Mouse (Mus musculus): ENCODE measurements around the gene Ppm1l. TPM values are rescaled to one million over a fixed set of nuclear protein-coding genes. Genes with fewer than 3 reads are reported as not detected.

Gene Ppm1l
- polyA plus RNA-seq, 1 experiment from 2014 or later = 6.0 TPM

DNA sequence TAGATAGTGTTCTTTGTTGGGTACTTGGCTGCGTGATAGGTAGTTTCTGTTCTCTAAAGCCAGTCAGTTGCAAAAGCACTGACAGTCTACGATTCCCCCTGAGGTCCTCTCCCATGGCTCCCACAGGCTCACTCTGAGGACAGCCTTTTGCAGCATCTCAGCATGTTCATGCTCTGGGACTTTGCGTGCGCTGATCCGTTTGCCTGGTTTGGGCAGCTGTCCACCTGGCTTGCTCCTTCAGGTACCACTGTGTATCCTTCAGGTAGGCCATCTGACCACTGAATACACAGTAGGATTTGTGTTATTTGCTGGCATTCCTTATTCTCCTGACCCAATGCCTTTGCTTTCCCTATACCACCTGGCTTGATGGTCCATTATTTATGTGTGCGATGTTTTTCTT, 33.3 kb downstream of the Ppm1l start:
- Histone ChIP-seq H3K9ac (ENCODE audit: low read length) (no peak overlapping the region), H3K4me3 (ENCODE audit: low read depth, low read length) (no peak overlapping the region), H3K9me3 (ENCODE audit: control insufficient read depth, low read length) (no peaks in the 10 kb centered on the region), H3K4me1 (replicated peaks; ENCODE audit: control insufficient read depth, insufficient read depth) (no peaks in the 10 kb centered on the region), H3K4me2 (replicated peaks; ENCODE audit: low read depth) (no peak overlapping the region), H3K27ac (replicated peaks) (no peak overlapping the region), H3K27me3 (ENCODE audit: control insufficient read depth, insufficient read depth, low read length) (no peaks in the 10 kb centered on the region), H3K36me3 (ENCODE audit: control insufficient read depth, insufficient read depth, low read length) (no peaks in the 10 kb centered on the region)
- TF ChIP-seq EP300 (optimal IDR thresholded peaks at IDR 0.05) (no peak), CTCF (IDR thresholded peaks at IDR 0.05; ENCODE audit: low read depth) (no peak)
- no peak for DNase-seq (ENCODE audit: low spot score)
- no peak for ATAC-seq (ENCODE audit: low FRiP score, low TSS enrichment)
- 94% methylated on average over 6 of the region's 6 CpGs for WGBS

DNA sequence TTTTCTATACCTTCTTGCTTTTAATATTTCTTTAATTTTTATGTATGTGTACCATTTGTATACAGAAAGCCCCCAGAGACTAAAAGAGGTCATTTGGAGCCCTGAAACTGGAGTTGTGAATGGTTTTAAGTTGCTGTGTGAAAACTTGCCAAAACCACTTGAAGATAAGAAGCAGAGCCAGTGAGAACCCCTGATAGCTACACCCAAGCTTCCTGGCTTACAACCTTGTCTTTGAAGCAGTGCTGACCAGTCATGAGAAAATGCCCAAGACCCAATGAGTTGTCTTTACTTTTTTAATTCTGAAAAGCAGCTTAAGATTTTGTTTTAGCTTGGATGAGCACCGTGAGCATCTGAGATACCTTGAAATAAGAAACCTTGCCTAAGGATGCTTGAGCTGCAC, 35.5 kb downstream of the Ppm1l start:
- no peak for DNase-seq (ENCODE audit: low spot score)

DNA sequence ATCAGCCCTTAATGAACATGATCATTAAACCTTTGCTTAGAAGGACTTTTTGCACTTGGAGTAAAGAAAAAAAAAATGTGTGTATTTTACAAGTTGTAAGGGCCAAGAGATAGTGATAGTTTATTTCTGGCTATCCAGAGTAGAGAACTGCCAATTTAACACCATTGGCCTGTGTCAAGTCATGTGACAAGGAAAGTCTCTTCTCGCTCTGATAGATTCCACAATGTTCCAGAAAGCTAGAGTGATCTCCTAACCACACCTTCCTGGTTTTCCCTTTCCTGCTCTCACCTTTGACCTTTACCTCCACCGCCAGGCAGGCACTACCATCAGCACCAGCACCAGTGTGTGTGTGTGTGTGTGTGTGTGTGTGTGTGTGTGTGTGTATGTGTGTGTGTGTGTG, 38.0 kb downstream of the Ppm1l start:
- no peaks in the 10 kb centered on the region for H3K9me3 ChIP-seq (ENCODE audit: control insufficient read depth, low read length)
- TF ChIP-seq CTCF (IDR thresholded peaks at IDR 0.05; ENCODE audit: low read depth) (no peak), EP300 (optimal IDR thresholded peaks at IDR 0.05) (no peak)
- ATAC-seq (ENCODE audit: low FRiP score, low TSS enrichment) (no peak), DNase-seq (ENCODE audit: low spot score) (no peak)
- no peak overlapping the region for H3K27ac ChIP-seq (replicated peaks)
- H3K4me3 ChIP-seq (ENCODE audit: low read depth, low read length) = no peak overlapping the region
- H3K36me3 ChIP-seq (ENCODE audit: control insufficient read depth, insufficient read depth, low read length) = no peaks in the 10 kb centered on the region
- WGBS = 74% methylated on average over 2 of the region's 2 CpGs
- H3K4me1 ChIP-seq (replicated peaks; ENCODE audit: control insufficient read depth, insufficient read depth) = no peaks in the 10 kb centered on the region
- no peaks in the 10 kb centered on the region for H3K27me3 ChIP-seq (ENCODE audit: control insufficient read depth, insufficient read depth, low read length)
- no peak overlapping the region for H3K4me2 ChIP-seq (replicated peaks; ENCODE audit: low read depth)
- no peak overlapping the region for H3K9ac ChIP-seq (ENCODE audit: low read length)

More for the DNA sequence above, 35.5 kb downstream of the Ppm1l start:
- 84% methylated on average over 1 of the region's 1 CpGs for WGBS
- Histone ChIP-seq H3K27me3 (ENCODE audit: control insufficient read depth, insufficient read depth, low read length) (no peaks in the 10 kb centered on the region), H3K4me3 (ENCODE audit: low read depth, low read length) (no peak overlapping the region), H3K9ac (ENCODE audit: low read length) (no peak overlapping the region), H3K4me2 (replicated peaks; ENCODE audit: low read depth) (no peak overlapping the region), H3K9me3 (ENCODE audit: control insufficient read depth, low read length) (no peaks in the 10 kb centered on the region), H3K36me3 (ENCODE audit: control insufficient read depth, insufficient read depth, low read length) (no peaks in the 10 kb centered on the region), H3K4me1 (replicated peaks; ENCODE audit: control insufficient read depth, insufficient read depth) (no peaks in the 10 kb centered on the region), H3K27ac (replicated peaks) (no peak overlapping the region)
- TF ChIP-seq CTCF (IDR thresholded peaks at IDR 0.05; ENCODE audit: low read depth) (no peak), EP300 (optimal IDR thresholded peaks at IDR 0.05) (no peak)
- ATAC-seq (ENCODE audit: low FRiP score, low TSS enrichment) = no peak

DNA sequence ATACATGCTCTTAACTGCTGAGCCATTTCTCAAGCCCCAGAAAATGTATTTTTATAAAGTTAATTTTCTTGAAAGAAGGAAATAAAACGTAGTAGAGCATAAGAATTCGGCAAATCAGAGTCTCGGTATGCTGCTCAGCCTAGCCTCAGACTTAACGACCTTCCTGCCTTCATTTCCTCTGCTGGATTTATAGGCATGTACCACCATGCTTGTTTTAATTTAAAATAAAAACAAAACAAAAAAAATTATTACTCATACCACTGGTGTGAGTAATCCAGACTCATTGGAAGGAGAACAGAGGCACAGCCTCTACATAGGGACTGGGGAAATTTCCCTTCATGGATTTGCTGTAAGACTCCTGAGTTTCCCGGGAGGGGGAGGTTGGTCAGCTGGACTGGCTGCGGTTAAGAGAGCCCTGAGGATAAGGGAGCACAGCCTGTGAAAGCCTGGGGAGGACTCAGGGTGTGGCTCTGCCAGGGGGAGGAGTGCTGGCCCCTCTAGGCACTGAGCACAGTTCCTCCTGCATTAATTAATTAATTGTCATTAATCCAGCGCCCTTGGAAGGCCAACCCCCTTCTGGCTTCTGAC, 39.5 kb downstream of the Ppm1l start:
- TF ChIP-seq CTCF (IDR thresholded peaks at IDR 0.05; ENCODE audit: low read depth) (no peak), EP300 (optimal IDR thresholded peaks at IDR 0.05) (no peak)

DNA sequence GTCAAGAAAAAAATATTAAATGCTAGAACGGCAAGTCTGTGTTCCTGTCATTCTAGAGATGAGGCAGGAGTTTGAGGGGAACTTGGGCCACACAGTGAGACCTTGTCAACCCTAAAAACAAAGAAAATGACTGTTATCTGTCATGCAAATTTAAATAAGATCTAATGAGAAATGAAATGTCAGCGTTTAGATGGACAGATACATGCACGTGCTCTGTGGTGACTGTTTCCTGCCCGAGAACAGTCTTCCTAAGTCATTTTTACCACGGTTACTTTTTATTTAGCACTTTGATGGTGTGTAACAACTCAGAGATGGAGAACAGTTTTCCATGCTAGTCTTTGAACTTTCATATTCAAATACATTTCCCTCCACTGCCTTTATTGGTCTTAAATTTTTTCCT, 40.1 kb downstream of the Ppm1l start:
- no peaks in the 10 kb centered on the region for H3K36me3 ChIP-seq (ENCODE audit: control insufficient read depth, insufficient read depth, low read length)
- no peak overlapping the region for H3K4me2 ChIP-seq (replicated peaks; ENCODE audit: low read depth)
- no peak for ATAC-seq (ENCODE audit: low FRiP score, low TSS enrichment)
- 74% methylated on average over 5 of the region's 5 CpGs for WGBS
- DNase-seq (ENCODE audit: low spot score) = no peak
- no peaks in the 10 kb centered on the region for H3K4me1 ChIP-seq (replicated peaks; ENCODE audit: control insufficient read depth, insufficient read depth)
- H3K27me3 ChIP-seq (ENCODE audit: control insufficient read depth, insufficient read depth, low read length) = no peaks in the 10 kb centered on the region
- no peaks in the 10 kb centered on the region for H3K9me3 ChIP-seq (ENCODE audit: control insufficient read depth, low read length)
- H3K27ac ChIP-seq (replicated peaks) = no peak overlapping the region
- no peak overlapping the region for H3K4me3 ChIP-seq (ENCODE audit: low read depth, low read length)
- no peak overlapping the region for H3K9ac ChIP-seq (ENCODE audit: low read length)
- no peak for TF ChIP-seq EP300 (optimal IDR thresholded peaks at IDR 0.05)
- TF ChIP-seq CTCF (IDR thresholded peaks at IDR 0.05; ENCODE audit: low read depth) = no peak

More for the DNA sequence above, 39.5 kb downstream of the Ppm1l start:
- Histone ChIP-seq H3K9ac (ENCODE audit: low read length) (no peak overlapping the region), H3K36me3 (ENCODE audit: control insufficient read depth, insufficient read depth, low read length) (no peaks in the 10 kb centered on the region), H3K4me3 (ENCODE audit: low read depth, low read length) (no peak overlapping the region), H3K4me1 (replicated peaks; ENCODE audit: control insufficient read depth, insufficient read depth) (no peaks in the 10 kb centered on the region), H3K4me2 (replicated peaks; ENCODE audit: low read depth) (no peak overlapping the region), H3K27ac (replicated peaks) (no peak overlapping the region), H3K27me3 (ENCODE audit: control insufficient read depth, insufficient read depth, low read length) (no peaks in the 10 kb centered on the region), H3K9me3 (ENCODE audit: control insufficient read depth, low read length) (no peaks in the 10 kb centered on the region)
- ATAC-seq (ENCODE audit: low FRiP score, low TSS enrichment) (no peak), DNase-seq (ENCODE audit: low spot score) (no peak)
- WGBS = 64% methylated on average over 7 of the region's 7 CpGs

DNA sequence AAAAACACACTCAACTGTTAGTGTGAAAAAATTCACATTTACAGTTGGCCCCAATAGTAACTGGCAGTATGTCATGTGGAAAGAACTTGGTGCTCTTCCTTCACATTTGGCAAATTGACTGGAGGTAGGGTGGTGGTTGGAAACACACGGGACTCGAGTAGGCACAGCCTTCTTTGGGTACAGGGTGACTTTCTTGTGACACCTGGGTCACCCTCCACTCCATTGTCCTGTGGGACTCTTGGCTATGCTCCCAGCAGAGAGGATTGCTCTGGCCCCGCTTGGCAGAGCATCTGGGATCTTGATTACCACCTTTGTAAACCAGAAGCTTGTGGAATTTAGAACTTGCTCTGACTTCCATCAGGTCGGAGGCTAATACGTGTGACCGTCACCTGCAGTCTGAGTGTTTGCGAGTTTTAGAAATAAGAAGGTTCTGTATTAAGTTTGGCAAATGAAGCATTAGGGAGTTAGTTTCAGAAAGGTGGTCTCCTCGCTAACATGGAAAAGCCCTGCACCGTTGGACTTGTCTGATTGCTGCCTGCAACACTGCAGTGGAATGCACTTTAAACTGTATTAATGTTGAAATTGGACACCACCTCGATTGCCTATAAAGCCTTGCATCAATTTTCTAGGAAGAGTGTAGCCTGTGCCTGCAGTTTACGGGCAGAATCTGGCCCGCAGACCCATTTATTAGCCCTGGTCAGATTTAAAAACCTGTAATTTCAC, 41.4 kb downstream of the Ppm1l start:
- no peak for ATAC-seq (ENCODE audit: low FRiP score, low TSS enrichment)
- H3K27ac ChIP-seq (replicated peaks) = no peak overlapping the region

More for the DNA sequence above, 41.4 kb downstream of the Ppm1l start:
- no peak for TF ChIP-seq EP300 (optimal IDR thresholded peaks at IDR 0.05)
- no peak for TF ChIP-seq CTCF (IDR thresholded peaks at IDR 0.05; ENCODE audit: low read depth)
- 79% methylated on average over 12 of the region's 12 CpGs for WGBS
- Histone ChIP-seq H3K27me3 (ENCODE audit: control insufficient read depth, insufficient read depth, low read length) (no peaks in the 10 kb centered on the region), H3K4me3 (ENCODE audit: low read depth, low read length) (no peak overlapping the region), H3K4me2 (replicated peaks; ENCODE audit: low read depth) (no peak overlapping the region), H3K9ac (ENCODE audit: low read length) (no peak overlapping the region), H3K4me1 (replicated peaks; ENCODE audit: control insufficient read depth, insufficient read depth) (no peaks in the 10 kb centered on the region), H3K9me3 (ENCODE audit: control insufficient read depth, low read length) (no peaks in the 10 kb centered on the region), H3K36me3 (ENCODE audit: control insufficient read depth, insufficient read depth, low read length) (no peaks in the 10 kb centered on the region)
- no peak for DNase-seq (ENCODE audit: low spot score)

Measured in stomach, postnatal 0 days (tissue).